Mouse (Mus musculus) MN1 (cell line): ENCODE measurements around the gene Edem3.
"Not testable (repeated sequence)": the region's sequence is repeated elsewhere in the genome, so short reads cannot be mapped to it uniquely, and the experiment has no call there.

Experiments
- DNase-seq: peaks from one replicate; pipeline ENCODE4 v3.0.0-alpha.2; 2016; ENCODE audit warnings: low spot score

Gene Edem3

GRCm38 (mm10) chr1:151810628-151811421 is 55.7 kb downstream of the Edem3 start:
- DNase-seq: no peak

GRCm38 (mm10) chr1:151811456-151811855 is 56.3 kb downstream of the Edem3 start:
- DNase-seq: no peak

- DNase-seq: no peak
Observed at GRCm38 (mm10) chr1:151812004-151812712, 57.0 kb downstream of the Edem3 start.

- no peak for DNase-seq
Observed at GRCm38 (mm10) chr1:151816051-151816450, 60.9 kb downstream of the Edem3 start.

GRCm38 (mm10) chr1:151819190-151819589 is 64.0 kb downstream of the Edem3 start:
- no peak for DNase-seq

- DNase-seq: peak; percentile 86
Observed at GRCm38 (mm10) chr1:151820457-151820856, 65.3 kb downstream of the Edem3 start.

GRCm38 (mm10) chr1:151825065-151825464 is 69.9 kb downstream of the Edem3 start:
- DNase-seq: no peak

GRCm38 (mm10) chr1:151831791-151832190 is 76.6 kb downstream of the Edem3 start:
- no peak for DNase-seq

- DNase-seq: no peak
Observed at GRCm38 (mm10) chr1:151835261-151835660, 80.1 kb downstream of the Edem3 start.

GRCm38 (mm10) chr1:151840345-151840744 is 85.2 kb downstream of the Edem3 start:
- not testable (repeated sequence) for DNase-seq

GRCm38 (mm10) chr1:151845252-151845832 is 90.2 kb downstream of the Edem3 start:
- DNase-seq: no peak

GRCm38 (mm10) chr1:151845926-151846782 is 91.0 kb downstream of the Edem3 start:
- DNase-seq: no peak

GRCm38 (mm10) chr1:151848286-151848685 is 93.1 kb downstream of the Edem3 start:
- DNase-seq: no peak

- no peak for DNase-seq
Observed at GRCm38 (mm10) chr1:151849993-151850608, 94.9 kb downstream of the Edem3 start.

- DNase-seq: no peak
Observed at GRCm38 (mm10) chr1:151851051-151851848, 96.1 kb downstream of the Edem3 start.

GRCm38 (mm10) chr1:151851976-151852375 is 96.8 kb downstream of the Edem3 start:
- DNase-seq: no peak

GRCm38 (mm10) chr1:151855561-151855960 is 100.4 kb downstream of the Edem3 start:
- no peak for DNase-seq

GRCm38 (mm10) chr1:151858474-151858873 is 103.3 kb downstream of the Edem3 start:
- no peak for DNase-seq

GRCm38 (mm10) chr1:151861334-151861995 is 106.3 kb downstream of the Edem3 start:
- no peak for DNase-seq

GRCm38 (mm10) chr1:151862109-151862508 is 106.9 kb downstream of the Edem3 start:
- DNase-seq: no peak
